8 mouse cellular contexts compared by ENCODE assay signal in genomic region chr2:132575256-132575655, GRCm38 (mm10). TPM values are rescaled to one million over a fixed set of nuclear protein-coding genes. Genes with fewer than 3 reads are reported as not detected.
A peak's percentile ranks its signal among the peaks of the same experiment; 100 is the strongest.
DNase-seq lines count a peak whose midpoint lies in the region; ATAC-seq and TF ChIP-seq lines count a peak whose summit lies in the region.

No protein-coding gene starts in this region.

- TF ChIP-seq POLR2A in small intestine, adult 2 months (IDR thresholded peaks at IDR 0.05; ENCODE audit: low read depth, low read length), result no peak

- H3K4me2 ChIP-seq in midbrain, embryonic 11.5 days, result no peak overlapping the region

- 75% methylated on average over 3 of the region's 3 CpGs for WGBS in heart, embryonic 10.5 days
- WGBS in midbrain, embryonic 11.5 days, result 88% methylated on average over 3 of the region's 3 CpGs
- 91% methylated on average over 3 of the region's 3 CpGs for WGBS in midbrain, embryonic 10.5 days
- 36% methylated on average over 3 of the region's 3 CpGs for WGBS in small intestine, adult 2 months

- no peak for TF ChIP-seq CTCF in small intestine, adult 2 months (IDR thresholded peaks at IDR 0.05; ENCODE audit: extremely low read depth, insufficient read length, insufficient replicate concordance, low read depth, low read length)

- H3K9ac ChIP-seq in midbrain, embryonic 11.5 days (ENCODE audit: low read length), result no peak overlapping the region

- no peaks in the 10 kb centered on the region for H3K27me3 ChIP-seq in heart, embryonic 10.5 days (ENCODE audit: insufficient read depth, poor library complexity, severe bottlenecking)
- H3K27me3 ChIP-seq in midbrain, embryonic 11.5 days (ENCODE audit: control insufficient read depth, insufficient read depth, low read length), result no peaks in the 10 kb centered on the region
- no peaks in the 10 kb centered on the region for H3K27me3 ChIP-seq in midbrain, embryonic 10.5 days (ENCODE audit: low read depth, poor library complexity, severe bottlenecking)
- H3K27me3 ChIP-seq in small intestine, adult 2 months (ENCODE audit: control insufficient read depth, insufficient read depth, low read length), result no peaks in the 10 kb centered on the region

- peak overlapping the region; percentile 0; the same call in 1 of the 2 replicates for H3K4me3 ChIP-seq in heart, embryonic 10.5 days
- no peak overlapping the region for H3K4me3 ChIP-seq in midbrain, embryonic 11.5 days (ENCODE audit: low read depth, low read length)
- H3K4me3 ChIP-seq in midbrain, embryonic 10.5 days, result no peak overlapping the region; the same call in 1 of the 2 replicates
- H3K4me3 ChIP-seq in small intestine, adult 2 months (ENCODE audit: low read depth, low read length), result no peak overlapping the region

- no peak overlapping the region for H3K27ac ChIP-seq in heart, embryonic 10.5 days
- no peak overlapping the region for H3K27ac ChIP-seq in midbrain, embryonic 11.5 days (ENCODE audit: low read depth, low read length)
- H3K27ac ChIP-seq in midbrain, embryonic 10.5 days (replicated peaks), result no peak overlapping the region
- 0 out of 2 replicates have a peak overlapping the region, but pooled peaks have one; percentile 21 for H3K27ac ChIP-seq in small intestine, adult 2 months (ENCODE audit: insufficient read depth, low read depth, low read length)

- intact Hi-C loops in heart, postnatal 25 days (cut with DNase I), result no loop called here

- DNase-seq in heart, embryonic 10.5 days (ENCODE audit: low spot score), result no peak
- DNase-seq in heart, postnatal 25 days (ENCODE audit: low spot score), result no peak
- DNase-seq in midbrain, embryonic 11.5 days (ENCODE audit: low spot score, missing footprints), result peak; percentile 59
- no peak for DNase-seq in midbrain, embryonic 10.5 days (ENCODE audit: low spot score)
- peak; percentile 29 for DNase-seq in liver
- no peak for DNase-seq in urinary bladder, postnatal 36 days (ENCODE audit: low spot score in 2 of 2)
- no peak for DNase-seq in layer of hippocampus, postnatal 14 days (ENCODE audit: low spot score in 2 of 2)

- H3K36me3 ChIP-seq in heart, embryonic 10.5 days, result peaks cover 14% of the 10 kb centered on the region
- no peaks in the 10 kb centered on the region for H3K36me3 ChIP-seq in midbrain, embryonic 11.5 days (ENCODE audit: control insufficient read depth, insufficient read depth, low read length)
- peaks cover 16% of the 10 kb centered on the region for H3K36me3 ChIP-seq in midbrain, embryonic 10.5 days
- peaks cover 10% of the 10 kb centered on the region for H3K36me3 ChIP-seq in small intestine, adult 2 months (ENCODE audit: control insufficient read depth, insufficient read depth, low read length)

- ATAC-seq in midbrain, embryonic 11.5 days (ENCODE audit: low FRiP score), result no peak

- no peaks in the 10 kb centered on the region for H3K9me3 ChIP-seq in heart, embryonic 10.5 days
- no peaks in the 10 kb centered on the region; the same call in 1 of the 2 replicates for H3K9me3 ChIP-seq in midbrain, embryonic 11.5 days (ENCODE audit: control insufficient read depth, low read length)
- H3K9me3 ChIP-seq in midbrain, embryonic 10.5 days (replicated peaks), result peaks cover 5% of the 10 kb centered on the region; the same call in 1 of the 2 replicates

- peaks cover 16% of the 10 kb centered on the region for H3K4me1 ChIP-seq in heart, embryonic 10.5 days
- peaks cover 9% of the 10 kb centered on the region; the same call in 1 of the 2 replicates for H3K4me1 ChIP-seq in midbrain, embryonic 11.5 days (ENCODE audit: control insufficient read depth, insufficient read depth, low read length)
- H3K4me1 ChIP-seq in midbrain, embryonic 10.5 days, result peaks cover 17% of the 10 kb centered on the region
- peaks cover 5% of the 10 kb centered on the region; the same call in 1 of the 2 replicates for H3K4me1 ChIP-seq in small intestine, adult 2 months (ENCODE audit: control insufficient read depth, insufficient read depth, insufficient read length, low read length)

RNA-seq across cellular contexts. Expression of gene Gpcpd1, which starts 12.3 kb away (rescaled TPM):
- 28.0 and 32.6 TPM in 2 replicates for polyA plus RNA-seq in heart, embryonic 10.5 days (2016; fragmentation: Nextera tagmentation; extraction: Ambion mirVana)
- 100 to 1,000 TPM; 183 to 239 TPM for total RNA-seq in heart, postnatal 25 days (2021)
- 41.7 and 50.4 TPM in 2 replicates for polyA plus RNA-seq in midbrain, embryonic 11.5 days (2014; fragmentation: Nextera tagmentation; extraction: Ambion mirVana)
- polyA plus RNA-seq in midbrain, embryonic 10.5 days (2016; fragmentation: Nextera tagmentation; extraction: Ambion mirVana), result 29.2 and 41.1 TPM in 2 replicates
- polyA plus RNA-seq in small intestine, adult 2 months (2012; rRNA removed), result 1.6 TPM in 2 replicates
- total RNA-seq in layer of hippocampus, postnatal 14 days (2021), result 100 to 1,000 TPM; 101 to 116 TPM

Comparison
In these comparisons a context has a peak if more than half of its experiments do, and no peak if none do; other contexts are left out.
1. DNase-seq: peak in midbrain, embryonic 11.5 days (single experiment) and liver (single experiment); none in heart, embryonic 10.5 days (single experiment), heart, postnatal 25 days (single experiment), midbrain, embryonic 10.5 days (single experiment), urinary bladder, postnatal 36 days (0 of 2) and layer of hippocampus, postnatal 14 days (0 of 2).
2. RNA of gene Gpcpd1, which starts 12.3 kb away (polyA plus RNA-seq): 41.7 to 50.4 TPM in midbrain, embryonic 11.5 days, 29.2 to 41.1 TPM in midbrain, embryonic 10.5 days and 28.0 to 32.6 TPM in heart, embryonic 10.5 days; 1.6 TPM in small intestine, adult 2 months; every median in the first group is over 10 times any median in the second.